Mouse (Mus musculus): ENCODE data around the gene Fbxo46. TPM values are rescaled to one million over a fixed set of nuclear protein-coding genes. Genes with fewer than 3 reads are reported as not detected.
"Not testable (repeated sequence)": the region's sequence is repeated elsewhere in the genome, so short reads cannot be mapped to it uniquely, and the experiment has no call there.

Gene Fbxo46
- total and polyA plus RNA-seq, 3 experiments, result 10.1 to 13.7 TPM; not detected in 1

DNA sequence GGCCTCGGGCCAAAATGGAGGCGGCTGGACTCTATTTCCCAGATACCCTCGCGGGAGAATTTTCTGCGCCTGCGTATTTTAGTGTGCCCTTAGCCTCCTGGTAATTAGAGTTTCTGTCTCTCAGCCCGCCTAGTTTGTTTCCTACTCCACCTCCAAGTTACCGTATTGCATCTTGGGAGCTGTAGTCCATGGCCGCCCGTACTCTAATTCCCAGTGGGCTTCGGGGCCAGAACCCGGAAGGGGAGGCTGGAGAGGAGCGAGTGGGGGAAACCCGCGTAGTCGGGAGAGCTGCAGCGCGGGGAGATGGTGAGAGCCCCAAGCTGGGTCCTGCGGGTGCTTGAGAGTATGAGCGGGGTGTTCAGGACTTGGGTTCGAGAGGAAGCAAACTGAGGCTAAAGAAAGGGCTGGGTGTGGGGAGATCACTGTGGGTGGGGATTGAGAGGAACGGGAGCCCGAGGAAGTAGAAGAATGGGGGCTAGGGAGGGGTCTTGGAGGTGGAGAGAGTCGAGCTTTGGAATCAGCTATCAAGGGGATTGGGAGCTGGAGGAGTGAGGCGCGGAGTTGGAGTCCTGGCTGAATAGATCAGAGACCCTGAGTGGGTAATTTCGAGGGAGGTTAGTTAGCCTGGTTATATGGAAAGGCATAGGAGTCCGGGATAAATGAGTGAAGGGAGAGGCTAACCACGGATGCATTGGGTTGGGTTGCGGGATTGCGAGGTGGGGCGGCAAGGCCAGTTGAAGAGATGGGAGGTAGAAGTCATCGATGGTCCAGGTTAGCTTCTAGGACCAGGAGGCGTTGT is at the start of gene Fbxo46 (continued):
- peak; percentile 77 for TF ChIP-seq NRF1 (IDR thresholded peaks at IDR 0.05; ENCODE audit: insufficient read depth, low read depth, low read length, poor library complexity, severe bottlenecking)
- peak; percentile 61; the same call in 1 of the 2 replicates for TF ChIP-seq TCF12 (IDR thresholded peaks at IDR 0.05; ENCODE audit: low read depth, low read length)
- TF ChIP-seq POLR2AphosphoS2 (IDR thresholded peaks at IDR 0.05; ENCODE audit: low read length), result peak; percentile 96
- TF ChIP-seq MAZ (IDR thresholded peaks at IDR 0.05; ENCODE audit: low read depth, low read length), result peak; percentile 82; the same call in 1 of the 2 replicates

DNA sequence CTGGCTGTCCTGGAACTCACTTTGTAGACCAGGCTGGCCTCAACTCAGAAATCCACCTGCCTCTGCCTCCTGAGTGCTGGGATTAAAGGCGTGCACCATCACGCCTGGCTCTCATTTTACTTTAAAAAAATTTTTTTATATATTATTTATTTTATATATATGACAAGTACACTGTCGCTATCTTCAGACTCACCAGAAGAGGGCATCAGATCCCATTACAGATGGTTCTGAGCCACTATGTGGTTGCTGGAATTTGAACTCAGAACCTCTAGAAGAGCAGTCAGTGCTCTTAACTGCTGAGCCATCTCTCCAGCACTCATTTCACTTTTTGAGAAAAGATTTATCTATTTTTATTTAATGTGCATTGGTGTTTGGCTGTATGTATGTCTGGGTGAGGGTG is 48.6 kb upstream of the Fbxo46 start:
- not testable (repeated sequence) for H3K27me3 ChIP-seq (ENCODE audit: control insufficient read depth in 1 of 2, insufficient read depth in 2 of 2, low read length in 2 of 2)
- TF ChIP-seq SMC3 (IDR thresholded peaks at IDR 0.05; ENCODE audit: low read depth, low read length) (peak; percentile 43), RAD21 (IDR thresholded peaks at IDR 0.05; ENCODE audit: low read depth, low read length) (peak; percentile 30), CTCF (IDR thresholded peaks at IDR 0.05 in 2 of 3, conservative IDR thresholded peaks at IDR 0.05 in 1 of 3; ENCODE audit: control insufficient read depth in 1 of 3, insufficient read depth in 1 of 3, low read depth in 2 of 3, low read length in 3 of 3, poor library complexity in 1 of 3, severe bottlenecking in 1 of 3) (peak; percentile 11 to 39 (median 12); a peak in 4 of 6 replicates), ZC3H11A (IDR thresholded peaks at IDR 0.05; ENCODE audit: low read depth, low read length) (peak; percentile 35; the same call in 1 of the 2 replicates)

DNA sequence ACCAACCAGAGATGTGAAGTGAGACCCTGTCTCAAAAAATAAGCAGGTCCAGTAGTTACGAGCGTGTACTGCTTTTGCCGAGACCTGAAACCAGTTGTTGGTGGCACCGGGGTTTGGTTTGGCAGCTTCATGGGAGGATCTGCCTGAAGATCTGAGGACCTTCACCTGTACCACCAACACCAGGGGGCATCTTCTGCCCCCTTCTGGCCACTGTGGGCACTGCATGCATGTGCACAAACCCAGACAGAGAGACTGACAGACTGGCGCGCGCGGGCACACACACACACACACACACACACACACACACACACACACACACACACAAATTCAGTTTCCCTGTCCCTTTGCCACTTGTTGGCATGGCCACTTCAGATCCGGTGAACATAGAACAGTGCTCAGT is 46.2 kb upstream of the Fbxo46 start:
- TF ChIP-seq MXI1 (IDR thresholded peaks at IDR 0.05; ENCODE audit: low read depth, low read length), result no peak
- TF ChIP-seq SMC3 (IDR thresholded peaks at IDR 0.05; ENCODE audit: low read depth, low read length), result peak; percentile 28; the same call in 1 of the 2 replicates
- TF ChIP-seq CTCF (IDR thresholded peaks at IDR 0.05 in 2 of 3, conservative IDR thresholded peaks at IDR 0.05 in 1 of 3; ENCODE audit: control insufficient read depth in 1 of 3, insufficient read depth in 1 of 3, low read depth in 2 of 3, low read length in 3 of 3, poor library complexity in 1 of 3, severe bottlenecking in 1 of 3), result peak; percentile 65 to 83 (median 66)
- Histone ChIP-seq H3K9ac (ENCODE audit: control insufficient read depth, low read depth, low read length, poor library complexity, severe bottlenecking) (no peak overlapping the region), H3K4me3 (ENCODE audit: control insufficient read depth in 1 of 2, insufficient read depth in 1 of 2, low read depth in 2 of 2, low read length in 2 of 2) (no peak overlapping the region), H3K79me2 (ENCODE audit: control insufficient read depth, insufficient read depth, low read length, poor library complexity) (peaks cover 9% of the 10 kb centered on the region), H3K4me1 (ENCODE audit: control insufficient read depth in 1 of 2, insufficient read depth in 2 of 2, low read length in 2 of 2) (peaks cover 4 to 20% of the 10 kb centered on the region in 2 experiments), H3K36me3 (ENCODE audit: control insufficient read depth in 1 of 2, insufficient read depth in 2 of 2, low read length in 2 of 2) (peaks cover 0 to 11% of the 10 kb centered on the region in 2 experiments; a peak in 2 of 4 replicates), H3K27ac (ENCODE audit: control insufficient read depth, low read depth, low read length) (no peak overlapping the region), H3K27me3 (ENCODE audit: control insufficient read depth in 1 of 2, insufficient read depth in 2 of 2, low read length in 2 of 2) (no peaks in the 10 kb centered on the region), H3K9me3 (replicated peaks; ENCODE audit: insufficient read depth, low read length) (no peaks in the 10 kb centered on the region)
- peak; percentile 44 for DNase-seq (ENCODE audit: low read depth, low spot score)

More for the DNA sequence above, 48.6 kb upstream of the Fbxo46 start:
- H3K9me3 ChIP-seq (replicated peaks; ENCODE audit: insufficient read depth, low read length); H3K4me1 ChIP-seq (ENCODE audit: control insufficient read depth in 1 of 2, insufficient read depth in 2 of 2, low read length in 2 of 2); H3K27ac ChIP-seq (ENCODE audit: control insufficient read depth, low read depth, low read length); DNase-seq (ENCODE audit: low read depth, low spot score); H3K36me3 ChIP-seq (ENCODE audit: control insufficient read depth in 1 of 2, insufficient read depth in 2 of 2, low read length in 2 of 2); H3K9ac ChIP-seq (ENCODE audit: control insufficient read depth, low read depth, low read length, poor library complexity, severe bottlenecking); H3K4me3 ChIP-seq (ENCODE audit: control insufficient read depth in 1 of 2, insufficient read depth in 1 of 2, low read depth in 2 of 2, low read length in 2 of 2); H3K79me2 ChIP-seq (ENCODE audit: control insufficient read depth, insufficient read depth, low read length, poor library complexity): not testable (repeated sequence)

DNA sequence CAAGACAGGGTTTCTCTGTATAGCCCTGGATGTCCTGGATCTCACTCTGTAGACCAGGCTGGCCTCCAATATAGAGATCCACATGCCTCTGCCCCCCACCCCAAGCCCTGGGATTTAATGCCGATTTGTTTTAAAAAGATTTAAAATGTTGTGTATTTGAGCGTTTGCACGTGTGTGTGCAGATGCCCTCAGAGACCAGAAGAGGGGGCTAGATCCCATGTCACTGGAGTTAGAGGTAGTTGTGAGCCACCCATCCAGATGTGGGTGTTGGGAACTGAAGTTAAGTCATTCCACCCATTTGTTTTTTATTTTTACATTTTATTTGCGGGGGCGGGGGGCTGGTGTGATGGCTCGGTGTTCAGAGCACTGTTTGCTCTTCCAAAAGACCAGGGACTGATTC is 45.2 kb upstream of the Fbxo46 start:
- no peak overlapping the region for H3K4me3 ChIP-seq (ENCODE audit: control insufficient read depth in 1 of 2, insufficient read depth in 1 of 2, low read depth in 2 of 2, low read length in 2 of 2)
- H3K36me3 ChIP-seq (ENCODE audit: control insufficient read depth in 1 of 2, insufficient read depth in 2 of 2, low read length in 2 of 2), result peaks cover 0 to 11% of the 10 kb centered on the region in 2 experiments; a peak in 2 of 4 replicates
- no peaks in the 10 kb centered on the region for H3K27me3 ChIP-seq (ENCODE audit: control insufficient read depth in 1 of 2, insufficient read depth in 2 of 2, low read length in 2 of 2)
- no peak for DNase-seq (ENCODE audit: low read depth, low spot score)
- H3K9ac ChIP-seq (ENCODE audit: control insufficient read depth, low read depth, low read length, poor library complexity, severe bottlenecking), result no peak overlapping the region
- H3K27ac ChIP-seq (ENCODE audit: control insufficient read depth, low read depth, low read length), result no peak overlapping the region
- peaks cover 9% of the 10 kb centered on the region for H3K79me2 ChIP-seq (ENCODE audit: control insufficient read depth, insufficient read depth, low read length, poor library complexity)
- H3K9me3 ChIP-seq (replicated peaks; ENCODE audit: insufficient read depth, low read length), result no peaks in the 10 kb centered on the region
- H3K4me1 ChIP-seq (ENCODE audit: control insufficient read depth in 1 of 2, insufficient read depth in 2 of 2, low read length in 2 of 2), result peaks cover 4 to 20% of the 10 kb centered on the region in 2 experiments
- TF ChIP-seq POLR2AphosphoS5 (IDR thresholded peaks at IDR 0.05; ENCODE audit: borderline replicate concordance, low read depth, low read length), result no peak
- TF ChIP-seq MAFK (IDR thresholded peaks at IDR 0.05; ENCODE audit: borderline replicate concordance, low read depth, low read length), result no peak
- TF ChIP-seq MYB (IDR thresholded peaks at IDR 0.05; ENCODE audit: low read depth, low read length), result no peak
- no peak for TF ChIP-seq USF2 (IDR thresholded peaks at IDR 0.05; ENCODE audit: borderline replicate concordance in 1 of 2, insufficient read depth in 1 of 2, low read depth in 1 of 2, low read length in 2 of 2)
- TF ChIP-seq CTCF (IDR thresholded peaks at IDR 0.05 in 2 of 3, conservative IDR thresholded peaks at IDR 0.05 in 1 of 3; ENCODE audit: control insufficient read depth in 1 of 3, insufficient read depth in 1 of 3, low read depth in 2 of 3, low read length in 3 of 3, poor library complexity in 1 of 3, severe bottlenecking in 1 of 3), result peak in 2 of 3 experiments; percentile 17 to 40; a peak in 2 of 6 replicates
- peak; percentile 25; the same call in 1 of the 2 replicates for TF ChIP-seq SMC3 (IDR thresholded peaks at IDR 0.05; ENCODE audit: low read depth, low read length)
- TF ChIP-seq RAD21 (IDR thresholded peaks at IDR 0.05; ENCODE audit: low read depth, low read length), result peak; percentile 18
- no peak for TF ChIP-seq BHLHE40 (IDR thresholded peaks at IDR 0.05; ENCODE audit: borderline replicate concordance, low read depth, low read length)
